Mouse (Mus musculus) thymus, adult 2 months (tissue): ENCODE data around the gene Smim5. TPM values are rescaled to one million over a fixed set of nuclear protein-coding genes. Genes with fewer than 3 reads are reported as not detected.

Experiments
- DNase-seq: peaks from one replicate; pipeline ENCODE4 v3.0.0; 2021
- H3K27ac ChIP-seq: fragments of 200-500 bp; 2 replicates; pipeline ENCODE4 v1.5.1; 2012; ENCODE audit warnings: low read length, control low read depth; ENCODE audit not compliant: control insufficient read depth, insufficient read depth
- H3K27me3 ChIP-seq: fragments of 200-500 bp; 2 replicates; pipeline ENCODE4 v1.6.1; 2012; ENCODE audit warnings: mild to moderate bottlenecking, low read length, moderate library complexity, mixed read lengths; ENCODE audit not compliant: control insufficient read depth, insufficient read depth
- H3K36me3 ChIP-seq: fragments of 200-500 bp; 2 replicates; pipeline ENCODE4 v1.6.1; 2012; ENCODE audit warnings: mild to moderate bottlenecking, low read length, moderate library complexity; ENCODE audit not compliant: control insufficient read depth, insufficient read depth
- H3K4me1 ChIP-seq: fragments of 200-500 bp; replicated peaks from 2 replicates; pipeline ENCODE4 v1.6.1; 2012; ENCODE audit warnings: low read length; ENCODE audit not compliant: control insufficient read depth, insufficient read depth
- H3K4me3 ChIP-seq: fragments of 200-500 bp; 2 replicates; pipeline ENCODE4 v1.5.1; 2012; ENCODE audit warnings: mild to moderate bottlenecking, low read length, control low read depth, moderate library complexity; ENCODE audit not compliant: control insufficient read depth, insufficient read depth
- CTCF ChIP-seq: fragments of 200-500 bp; IDR thresholded peaks from 2 replicates; pipeline ENCODE4 v1.5.1; 2012; ENCODE audit warnings: mild to moderate bottlenecking, control low read depth, low read length, moderate library complexity, borderline replicate concordance; ENCODE audit not compliant: control insufficient read depth, poor library complexity, insufficient read depth; ENCODE audit errors: extremely low read depth
- POLR2A ChIP-seq: fragments of 200-500 bp; IDR thresholded peaks from 2 replicates; pipeline ENCODE4 v1.6.1; 2012; ENCODE audit warnings: mild to moderate bottlenecking, low read length, control low read depth, moderate library complexity; ENCODE audit not compliant: control insufficient read depth, poor library complexity, insufficient read depth; ENCODE audit errors: extremely low read depth
- WGBS: fragments of 180-500 bp; shearing (Covaris S2); methylation state at CpG from one replicate; pipeline ENCODE4 v1.1.7; 2018; 5-methylcytosine and 5-hydroxymethylcytosine counted together
- polyA plus RNA-seq: library from polyadenylated mRNA; depleted of rRNA; stranded (reverse); fragments of >200 nt; gene quantifications from 2 replicates; pipeline ENCODE4 v1.2.3, GENCODE M21; 2012

Smim5 gene
- polyA plus RNA-seq, 1 experiment: 9.5 TPM

- Histone ChIP-seq H3K27ac (no peak overlapping the region), H3K4me3 (no peak overlapping the region), H3K27me3 (no peaks in the 10 kb centered on the region), H3K36me3 (no peaks in the 10 kb centered on the region), H3K4me1 (peaks cover 4% of the 10 kb centered on the region; the same call in 1 of the 2 replicates)
- no peak for DNase-seq
- TF ChIP-seq CTCF: no peak
- no peak for TF ChIP-seq POLR2A
- WGBS: 97% methylated on average over 6 of the region's 6 CpGs
These were observed 7.6 kb upstream of the Smim5 start for GRCm38 (mm10) chr11:115892213-115892612.

GRCm38 (mm10) chr11:115893071-115893470 lies 6.7 kb upstream of the Smim5 start:
- TF ChIP-seq CTCF (no peak), POLR2A (no peak)

GRCm38 (mm10) chr11:115894755-115895520 lies 4.8 kb upstream of the Smim5 start:
- WGBS: 70% methylated on average over 14 of the region's 14 CpGs

More at GRCm38 (mm10) chr11:115893071-115893470, 6.7 kb upstream of the Smim5 start:
- H3K36me3 ChIP-seq: no peaks in the 10 kb centered on the region
- H3K4me3 ChIP-seq: no peak overlapping the region
- 94% methylated on average over 9 of the region's 9 CpGs for WGBS
- H3K27ac ChIP-seq: no peak overlapping the region
- peaks cover 13% of the 10 kb centered on the region for H3K4me1 ChIP-seq
- DNase-seq: no peak
- H3K27me3 ChIP-seq: no peaks in the 10 kb centered on the region

GRCm38 (mm10) chr11:115898446-115898845 lies 1.3 kb upstream of the Smim5 start:
- WGBS: 7% methylated on average over 7 of the region's 7 CpGs

More at GRCm38 (mm10) chr11:115894755-115895520, 4.8 kb upstream of the Smim5 start:
- TF ChIP-seq CTCF: 0 out of 2 replicates have a peak, but pooled peaks have one; percentile 51
- no peak for TF ChIP-seq POLR2A
- Histone ChIP-seq H3K36me3 (no peaks in the 10 kb centered on the region), H3K27me3 (no peaks in the 10 kb centered on the region), H3K4me3 (no peak overlapping the region), H3K4me1 (peaks cover 27% of the 10 kb centered on the region), H3K27ac (no peak overlapping the region)
- DNase-seq: peak; percentile 64

GRCm38 (mm10) chr11:115898886-115899285 lies 880 bp upstream of the Smim5 start:
- WGBS: 6% methylated on average over 4 of the region's 4 CpGs
- peak; percentile 77 for DNase-seq
- Histone ChIP-seq H3K27ac (peak overlapping the region; percentile 85), H3K4me1 (peaks cover 66% of the 10 kb centered on the region), H3K36me3 (no peaks in the 10 kb centered on the region), H3K4me3 (no peak overlapping the region), H3K27me3 (no peaks in the 10 kb centered on the region)
- no peak for TF ChIP-seq POLR2A
- TF ChIP-seq CTCF: peak; percentile 75; the same call in 1 of the 2 replicates

More at GRCm38 (mm10) chr11:115898446-115898845, 1.3 kb upstream of the Smim5 start:
- H3K4me3 ChIP-seq: no peak overlapping the region
- peak overlapping the region; percentile 85 for H3K27ac ChIP-seq
- no peaks in the 10 kb centered on the region for H3K36me3 ChIP-seq
- no peak for TF ChIP-seq CTCF
- no peak for TF ChIP-seq POLR2A
- no peaks in the 10 kb centered on the region for H3K27me3 ChIP-seq
- H3K4me1 ChIP-seq: peaks cover 62% of the 10 kb centered on the region
- DNase-seq: peak; percentile 75

- DNase-seq: peak; percentile 41
- H3K27me3 ChIP-seq: no peaks in the 10 kb centered on the region
- no peak for TF ChIP-seq POLR2A
- no peak for TF ChIP-seq CTCF
- WGBS: 42% methylated on average over 8 of the region's 8 CpGs
- H3K4me1 ChIP-seq: peaks cover 85% of the 10 kb centered on the region
- peak overlapping the region; percentile 20 for H3K4me3 ChIP-seq
- peak overlapping the region; percentile 85 for H3K27ac ChIP-seq
- H3K36me3 ChIP-seq: no peaks in the 10 kb centered on the region
These were observed 983 bp downstream of the Smim5 start for GRCm38 (mm10) chr11:115900561-115901337.
